Mouse (Mus musculus): ENCODE measurements around the gene Ly6g6f. TPM values are rescaled to one million over a fixed set of nuclear protein-coding genes. Genes with fewer than 3 reads are reported as not detected.
"Not testable (repeated sequence)": the region's sequence is repeated elsewhere in the genome, so short reads cannot be mapped to it uniquely, and the experiment has no call there.

Ly6g6f gene
- polyA plus RNA-seq, 1 experiment from 2014 or later, result 12.8 TPM

GRCm38 (mm10) chr17:35126206-35126611 lies 40.8 kb upstream of the Ly6g6f start, which contains the start of gene D17H6S53E:
TSS of gene D17H6S53E (plus strand) at chr17:35126373.
- H3K4me2 ChIP-seq, result peak within 1 kb of the TSS; percentile 85
- H3K27me3 ChIP-seq (replicated peaks; ENCODE audit: control insufficient read depth, insufficient read depth, low read length), result no peaks in the 10 kb centered on the region
- under 1% methylated on average over 36 of the region's 36 CpGs for WGBS
- H3K9ac ChIP-seq (ENCODE audit: low read depth, low read length), result peak within 1 kb of the TSS; percentile 79
- H3K4me1 ChIP-seq (replicated peaks; ENCODE audit: control insufficient read depth, insufficient read depth, low read length), result peaks cover 20% of the 10 kb centered on the region
- DNase-seq (ENCODE audit: low spot score) (peak; percentile 79), ATAC-seq (replicated peaks; ENCODE audit: low FRiP score) (peak; percentile 79)
- peak within 1 kb of the TSS; percentile 77 for H3K27ac ChIP-seq (ENCODE audit: low read depth, low read length)
- no peaks in the 10 kb centered on the region for H3K9me3 ChIP-seq (ENCODE audit: control insufficient read depth, low read length)
- H3K4me3 ChIP-seq (ENCODE audit: low read depth, low read length), result peak within 1 kb of the TSS; percentile 63
- peaks cover 6% of the 10 kb centered on the region; the same call in 1 of the 2 replicates for H3K36me3 ChIP-seq (ENCODE audit: control insufficient read depth, insufficient read depth, low read length)

DNA sequence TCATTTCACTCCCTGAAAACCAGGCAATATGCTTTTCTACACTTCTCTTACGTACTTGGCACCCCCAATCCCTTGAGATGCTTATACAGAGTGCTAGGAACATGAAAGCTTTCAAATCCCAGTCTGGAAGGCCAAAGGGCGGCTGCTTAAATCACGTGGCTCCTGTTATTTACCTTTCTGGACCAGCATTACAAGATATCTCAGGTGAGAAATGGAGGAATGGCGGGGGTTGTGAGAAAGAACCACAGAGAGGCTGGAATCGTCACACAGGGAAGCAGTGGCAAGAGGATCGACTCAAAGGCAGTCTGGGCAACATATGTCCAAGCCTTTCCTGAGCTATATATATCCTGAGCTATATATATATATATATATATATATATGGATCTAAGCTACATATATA lies 40.2 kb upstream of the Ly6g6f start:
- Histone ChIP-seq H3K36me3 (ENCODE audit: control insufficient read depth, insufficient read depth, low read length) (0 out of 2 replicates have a peak, but pooled peaks cover 6% of the 10 kb centered on the region), H3K9me3 (ENCODE audit: control insufficient read depth, low read length) (no peaks in the 10 kb centered on the region), H3K4me3 (ENCODE audit: low read depth, low read length) (peak overlapping the region; percentile 63), H3K27me3 (replicated peaks; ENCODE audit: control insufficient read depth, insufficient read depth, low read length) (no peaks in the 10 kb centered on the region), H3K9ac (ENCODE audit: low read depth, low read length) (peak overlapping the region; percentile 79), H3K27ac (ENCODE audit: low read depth, low read length) (peak overlapping the region; percentile 77), H3K4me1 (replicated peaks; ENCODE audit: control insufficient read depth, insufficient read depth, low read length) (peaks cover 20% of the 10 kb centered on the region), H3K4me2 (peak overlapping the region; percentile 85)
- DNase-seq (ENCODE audit: low spot score) (no peak), ATAC-seq (replicated peaks; ENCODE audit: low FRiP score) (no peak)
- 30% methylated on average over 6 of the region's 6 CpGs for WGBS

GRCm38 (mm10) chr17:35125081-35125480 lies 39.7 kb upstream of the Ly6g6f start:
- no peak overlapping the region for H3K27ac ChIP-seq (ENCODE audit: low read depth, low read length)

DNA sequence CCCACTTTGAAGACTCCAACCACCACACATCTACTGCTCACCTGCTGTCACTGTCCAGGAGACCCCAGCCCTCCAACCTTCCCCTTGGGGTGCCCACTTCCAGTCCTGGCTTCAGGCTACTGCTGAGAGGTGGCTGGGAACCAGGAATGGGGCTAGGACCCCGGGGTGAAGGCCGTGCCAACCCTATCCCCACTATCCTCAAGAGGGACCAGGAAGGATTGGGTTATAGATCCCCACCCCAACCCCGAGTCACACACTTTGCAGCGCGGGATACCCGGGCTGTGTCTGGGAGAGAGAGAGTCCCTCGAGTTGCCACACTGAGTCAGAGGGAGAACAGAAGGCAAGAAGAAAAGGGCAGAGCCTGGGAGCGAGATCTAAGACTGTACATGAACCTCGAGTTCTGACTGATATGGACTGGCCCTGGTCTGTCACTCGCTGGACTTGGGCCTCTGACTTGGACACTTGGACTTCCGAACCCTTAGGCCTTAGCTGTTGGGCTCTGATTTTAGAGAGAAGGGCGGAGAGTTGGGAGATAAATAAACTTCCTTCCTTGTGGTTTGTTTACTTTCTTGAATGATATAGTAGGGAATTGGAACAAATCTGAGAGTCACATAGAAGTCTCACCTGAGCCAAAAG lies 39.0 kb upstream of the Ly6g6f start:
- H3K27ac ChIP-seq (ENCODE audit: low read depth, low read length); H3K4me3 ChIP-seq (ENCODE audit: low read depth, low read length); H3K27me3 ChIP-seq (replicated peaks; ENCODE audit: control insufficient read depth, insufficient read depth, low read length); ATAC-seq (replicated peaks; ENCODE audit: low FRiP score); H3K4me2 ChIP-seq; H3K9me3 ChIP-seq (ENCODE audit: control insufficient read depth, low read length); H3K36me3 ChIP-seq (ENCODE audit: control insufficient read depth, insufficient read depth, low read length); H3K9ac ChIP-seq (ENCODE audit: low read depth, low read length); DNase-seq (ENCODE audit: low spot score): not testable (repeated sequence)
- WGBS, result 89% methylated on average over 12 of the region's 12 CpGs
- H3K4me1 ChIP-seq (replicated peaks; ENCODE audit: control insufficient read depth, insufficient read depth, low read length), result peaks cover 26% of the 10 kb centered on the region

More at GRCm38 (mm10) chr17:35125081-35125480, 39.7 kb upstream of the Ly6g6f start:
- DNase-seq (ENCODE audit: low spot score) (no peak), ATAC-seq (replicated peaks; ENCODE audit: low FRiP score) (no peak)
- 100% methylated on average over 1 of the region's 1 CpGs for WGBS
- Histone ChIP-seq H3K27me3 (replicated peaks; ENCODE audit: control insufficient read depth, insufficient read depth, low read length) (no peaks in the 10 kb centered on the region), H3K4me1 (replicated peaks; ENCODE audit: control insufficient read depth, insufficient read depth, low read length) (peaks cover 24% of the 10 kb centered on the region), H3K4me3 (ENCODE audit: low read depth, low read length) (peak overlapping the region; percentile 63; the same call in 1 of the 2 replicates), H3K36me3 (ENCODE audit: control insufficient read depth, insufficient read depth, low read length) (0 out of 2 replicates have a peak, but pooled peaks cover 2% of the 10 kb centered on the region), H3K9ac (ENCODE audit: low read depth, low read length) (no peak overlapping the region), H3K4me2 (peak overlapping the region; percentile 85), H3K9me3 (ENCODE audit: control insufficient read depth, low read length) (no peaks in the 10 kb centered on the region)

DNA sequence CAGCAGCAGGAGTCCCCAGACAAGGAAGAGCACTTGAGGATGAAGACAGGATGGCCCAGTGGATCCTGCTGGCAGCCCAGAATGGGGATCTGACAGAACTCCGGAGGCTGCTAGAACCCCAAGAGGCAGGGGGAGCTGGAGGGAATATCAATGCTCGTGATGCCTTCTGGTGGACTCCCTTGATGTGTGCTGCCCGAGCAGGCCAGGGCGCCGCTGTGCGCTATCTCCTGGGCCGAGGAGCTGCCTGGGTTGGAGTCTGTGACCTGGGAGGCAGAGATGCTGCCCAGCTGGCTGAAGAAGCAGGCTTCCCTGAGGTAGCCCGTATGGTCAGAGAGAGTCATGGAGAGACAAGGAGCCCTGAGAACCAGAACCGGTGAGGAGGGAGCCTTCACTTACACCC lies 37.9 kb upstream of the Ly6g6f start:
- H3K4me1 ChIP-seq (replicated peaks; ENCODE audit: control insufficient read depth, insufficient read depth, low read length), result peaks cover 26% of the 10 kb centered on the region
- WGBS, result 88% methylated on average over 9 of the region's 9 CpGs
- not testable (repeated sequence) for H3K36me3 ChIP-seq (ENCODE audit: control insufficient read depth, insufficient read depth, low read length); H3K27ac ChIP-seq (ENCODE audit: low read depth, low read length); H3K9ac ChIP-seq (ENCODE audit: low read depth, low read length); DNase-seq (ENCODE audit: low spot score); H3K9me3 ChIP-seq (ENCODE audit: control insufficient read depth, low read length); H3K27me3 ChIP-seq (replicated peaks; ENCODE audit: control insufficient read depth, insufficient read depth, low read length); H3K4me2 ChIP-seq; ATAC-seq (replicated peaks; ENCODE audit: low FRiP score); H3K4me3 ChIP-seq (ENCODE audit: low read depth, low read length)

- Histone ChIP-seq H3K4me1 (replicated peaks; ENCODE audit: control insufficient read depth, insufficient read depth, low read length) (peaks cover 21% of the 10 kb centered on the region), H3K4me2 (peak within 1 kb of the TSS; percentile 89), H3K9ac (ENCODE audit: low read depth, low read length) (peak within 1 kb of the TSS; percentile 83), H3K27me3 (replicated peaks; ENCODE audit: control insufficient read depth, insufficient read depth, low read length) (no peaks in the 10 kb centered on the region), H3K4me3 (ENCODE audit: low read depth, low read length) (peak within 1 kb of the TSS; percentile 80), H3K27ac (ENCODE audit: low read depth, low read length) (peak within 1 kb of the TSS; percentile 94), H3K9me3 (ENCODE audit: control insufficient read depth, low read length) (no peaks in the 10 kb centered on the region), H3K36me3 (ENCODE audit: control insufficient read depth, insufficient read depth, low read length) (peaks cover 18% of the 10 kb centered on the region)
- WGBS, result 0% methylated on average over 19 of the region's 19 CpGs
- DNase-seq (ENCODE audit: low spot score), result peak; percentile 67
- ATAC-seq (replicated peaks; ENCODE audit: low FRiP score), result no peak
Measured at GRCm38 (mm10) chr17:35121871-35122303, 36.5 kb upstream of the Ly6g6f start, which contains the start of gene Csnk2b. TSS of gene Csnk2b (minus strand) at chr17:35122053.

- Histone ChIP-seq H3K27ac (ENCODE audit: low read depth, low read length) (peak within 1 kb of the TSS; percentile 94), H3K4me2 (peak within 1 kb of the TSS; percentile 89), H3K9ac (ENCODE audit: low read depth, low read length) (peak within 1 kb of the TSS; percentile 83), H3K4me3 (ENCODE audit: low read depth, low read length) (peak within 1 kb of the TSS; percentile 80), H3K27me3 (replicated peaks; ENCODE audit: control insufficient read depth, insufficient read depth, low read length) (no peaks in the 10 kb centered on the region), H3K4me1 (replicated peaks; ENCODE audit: control insufficient read depth, insufficient read depth, low read length) (peaks cover 16% of the 10 kb centered on the region), H3K9me3 (ENCODE audit: control insufficient read depth, low read length) (no peaks in the 10 kb centered on the region), H3K36me3 (ENCODE audit: control insufficient read depth, insufficient read depth, low read length) (peaks cover 18% of the 10 kb centered on the region)
- peak; percentile 96 for DNase-seq (ENCODE audit: low spot score)
- WGBS, result under 1% methylated on average over 50 of the region's 50 CpGs
- peak; percentile 92 for ATAC-seq (replicated peaks; ENCODE audit: low FRiP score)
Measured at GRCm38 (mm10) chr17:35121143-35121799, 35.9 kb upstream of the Ly6g6f start, which contains the start of gene Gpank1. TSS of gene Gpank1 (plus strand) at chr17:35121455.

DNA sequence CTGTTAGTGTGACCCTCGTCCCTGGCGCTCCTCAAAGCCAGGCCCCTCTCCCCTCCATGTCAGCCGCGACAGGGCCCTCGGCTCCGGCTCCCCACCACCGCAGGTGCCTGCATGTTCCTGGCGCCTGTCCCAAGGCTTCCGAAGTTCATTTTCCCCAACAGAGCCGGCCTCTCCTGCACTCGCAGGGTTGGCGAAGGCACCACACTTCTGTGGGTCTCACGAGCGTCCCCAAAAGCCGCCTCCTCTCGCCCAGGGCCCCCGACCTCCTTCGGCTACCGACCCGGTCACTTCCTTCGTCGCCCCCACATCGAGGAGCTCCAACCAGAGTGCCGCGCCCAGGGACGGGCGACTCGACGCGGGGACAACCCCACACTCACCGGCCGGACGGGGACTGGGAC lies 35.3 kb upstream of the Ly6g6f start:
- no peaks in the 10 kb centered on the region for H3K9me3 ChIP-seq (ENCODE audit: control insufficient read depth, low read length)
- no peak for DNase-seq (ENCODE audit: low spot score)
- peaks cover 21% of the 10 kb centered on the region for H3K36me3 ChIP-seq (ENCODE audit: control insufficient read depth, insufficient read depth, low read length)
- peak overlapping the region; percentile 94 for H3K27ac ChIP-seq (ENCODE audit: low read depth, low read length)
- peak overlapping the region; percentile 80 for H3K4me3 ChIP-seq (ENCODE audit: low read depth, low read length)
- no peaks in the 10 kb centered on the region for H3K27me3 ChIP-seq (replicated peaks; ENCODE audit: control insufficient read depth, insufficient read depth, low read length)
- H3K4me1 ChIP-seq (replicated peaks; ENCODE audit: control insufficient read depth, insufficient read depth, low read length), result peaks cover 16% of the 10 kb centered on the region
- no peak for ATAC-seq (replicated peaks; ENCODE audit: low FRiP score)
- under 1% methylated on average over 33 of the region's 33 CpGs for WGBS
- H3K4me2 ChIP-seq, result peak overlapping the region; percentile 79
- peak overlapping the region; percentile 81 for H3K9ac ChIP-seq (ENCODE audit: low read depth, low read length)

Measured in liver, embryonic 11.5 days (tissue).